Mouse (Mus musculus) hindbrain, embryonic 10.5 days (tissue): ENCODE data around the gene Baiap2. TPM values are rescaled to one million over a fixed set of nuclear protein-coding genes. Genes with fewer than 3 reads are reported as not detected.

Experiments used
- DNase-seq: peaks from one replicate; pipeline ENCODE4 v3.0.0-alpha.2; 2017; ENCODE audit warnings: low spot score
- H3K27ac ChIP-seq: fragments of 300-500 bp; sonication (generic); 2 replicates; pipeline ENCODE4 v1.5.1; 2016; ENCODE audit warnings: mild to moderate bottlenecking, moderate library complexity
- H3K27me3 ChIP-seq: fragments of 300-500 bp; sonication (generic); 2 replicates; pipeline ENCODE4 v1.6.1; 2016; ENCODE audit warnings: mild to moderate bottlenecking; ENCODE audit not compliant: poor library complexity, insufficient read depth, severe bottlenecking
- H3K36me3 ChIP-seq: fragments of 300-500 bp; sonication (generic); 2 replicates; pipeline ENCODE4 v1.6.1; 2016; ENCODE audit warnings: mild to moderate bottlenecking, moderate library complexity
- H3K4me1 ChIP-seq: fragments of 300-500 bp; sonication (generic); replicated peaks from 2 replicates; pipeline ENCODE4 v1.6.1; 2016; ENCODE audit warnings: mild to moderate bottlenecking
- H3K4me3 ChIP-seq: fragments of 300-500 bp; sonication (generic); 2 replicates; pipeline ENCODE4 v1.5.1; 2016; ENCODE audit warnings: mild to moderate bottlenecking, moderate library complexity
- H3K9me3 ChIP-seq: fragments of 300-500 bp; sonication (generic); 2 replicates; pipeline ENCODE4 v1.6.1; 2016; ENCODE audit warnings: mild to moderate bottlenecking, moderate library complexity
- WGBS: fragments of 180-500 bp; shearing (Covaris S2); methylation state at CpG from one replicate; pipeline ENCODE4 v1.1.7; 2016; 5-methylcytosine and 5-hydroxymethylcytosine counted together
- polyA plus RNA-seq: library from polyadenylated mRNA; unstranded; fragments of >200 nt; fragmentation: Nextera tagmentation; extraction: Ambion mirVana; gene quantifications from 2 replicates; pipeline ENCODE4 v1.2.1, GENCODE M21; 2016

Gene Baiap2
- polyA plus RNA-seq, 1 experiment from 2014 or later: 11.0 TPM

DNA sequence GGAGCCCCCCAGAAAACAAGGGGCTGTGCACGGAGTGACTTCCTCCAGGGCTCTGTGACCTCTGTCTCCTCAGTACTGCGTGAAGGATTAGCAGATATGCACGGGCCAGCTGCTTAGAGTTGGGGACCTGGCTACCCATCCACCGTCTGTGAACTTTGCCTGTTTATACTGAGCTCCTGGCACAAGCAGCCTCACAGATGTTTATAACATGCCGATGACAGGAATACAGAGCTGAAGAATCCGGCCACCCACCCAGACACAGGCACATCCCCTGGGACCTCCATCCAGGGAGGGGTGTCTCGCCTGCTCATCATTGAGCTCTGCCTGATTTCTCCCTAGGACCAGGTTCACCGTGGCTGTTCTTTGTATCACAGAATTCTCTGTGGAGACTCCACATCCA is 89.5 kb downstream of the Baiap2 start:
- Histone ChIP-seq H3K9me3 (0 out of 2 replicates have a peak, but pooled peaks cover 2% of the 10 kb centered on the region), H3K36me3 (no peaks in the 10 kb centered on the region), H3K27ac (no peak overlapping the region), H3K4me3 (no peak overlapping the region), H3K4me1 (peaks cover 53% of the 10 kb centered on the region), H3K27me3 (peaks cover 4% of the 10 kb centered on the region; the same call in 1 of the 2 replicates)
- DNase-seq: no peak
- WGBS: 67% methylated on average over 8 of the region's 8 CpGs

DNA sequence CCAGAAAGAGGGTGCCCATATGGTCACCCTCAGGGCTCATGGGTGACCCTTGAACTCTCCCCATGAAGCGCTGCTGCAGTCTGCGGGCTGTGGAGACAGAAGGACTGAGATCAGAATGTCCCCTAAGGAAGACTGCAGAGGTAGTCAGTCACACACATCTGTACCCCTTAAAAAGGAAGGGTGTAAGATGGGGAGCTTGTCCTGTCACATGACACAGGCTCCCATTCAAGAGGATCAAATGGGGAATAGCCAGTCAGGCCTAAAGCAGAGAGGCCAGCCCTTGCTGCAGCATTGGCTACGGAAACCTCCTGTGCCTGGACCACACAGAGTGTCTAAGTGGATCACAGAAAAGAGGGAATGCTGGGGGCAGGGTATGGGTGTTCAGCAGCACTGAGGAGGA is 90.9 kb downstream of the Baiap2 start:
- WGBS: 63% methylated on average over 3 of the region's 3 CpGs
- Histone ChIP-seq H3K27ac (no peak overlapping the region), H3K4me1 (peaks cover 47% of the 10 kb centered on the region), H3K27me3 (peaks cover 4% of the 10 kb centered on the region; the same call in 1 of the 2 replicates), H3K4me3 (no peak overlapping the region), H3K9me3 (0 out of 2 replicates have a peak, but pooled peaks cover 2% of the 10 kb centered on the region), H3K36me3 (no peaks in the 10 kb centered on the region)
- no peak for DNase-seq

DNA sequence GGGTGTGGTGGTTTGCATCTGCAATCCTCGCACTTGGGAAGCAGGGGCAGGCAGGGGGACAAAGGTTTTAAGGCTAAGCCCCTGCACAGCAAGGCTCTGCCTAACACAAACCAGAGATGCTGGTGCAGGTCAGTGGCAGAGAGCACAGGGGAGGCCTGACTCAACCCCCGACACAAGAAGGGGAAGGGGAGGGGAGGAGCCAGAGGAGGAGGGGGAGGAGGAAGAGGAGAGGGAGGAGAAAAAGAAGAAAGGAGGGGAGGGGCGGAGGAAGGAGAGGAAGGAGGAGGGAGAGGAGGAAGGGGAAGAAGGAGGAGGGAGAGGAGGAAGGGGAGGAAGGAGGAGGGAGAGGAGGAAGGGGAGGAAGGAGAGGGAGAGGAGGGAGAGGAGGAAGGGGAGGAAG is 91.7 kb downstream of the Baiap2 start:
- 42% methylated on average over 3 of the region's 3 CpGs for WGBS
- peak overlapping the region; percentile 19; the same call in 1 of the 2 replicates for H3K27ac ChIP-seq
- no peak overlapping the region for H3K4me3 ChIP-seq
- no peak for DNase-seq
- peaks cover 43% of the 10 kb centered on the region for H3K4me1 ChIP-seq
- 0 out of 2 replicates have a peak, but pooled peaks cover 2% of the 10 kb centered on the region for H3K9me3 ChIP-seq
- peaks cover 4% of the 10 kb centered on the region; the same call in 1 of the 2 replicates for H3K27me3 ChIP-seq
- H3K36me3 ChIP-seq: no peaks in the 10 kb centered on the region

DNA sequence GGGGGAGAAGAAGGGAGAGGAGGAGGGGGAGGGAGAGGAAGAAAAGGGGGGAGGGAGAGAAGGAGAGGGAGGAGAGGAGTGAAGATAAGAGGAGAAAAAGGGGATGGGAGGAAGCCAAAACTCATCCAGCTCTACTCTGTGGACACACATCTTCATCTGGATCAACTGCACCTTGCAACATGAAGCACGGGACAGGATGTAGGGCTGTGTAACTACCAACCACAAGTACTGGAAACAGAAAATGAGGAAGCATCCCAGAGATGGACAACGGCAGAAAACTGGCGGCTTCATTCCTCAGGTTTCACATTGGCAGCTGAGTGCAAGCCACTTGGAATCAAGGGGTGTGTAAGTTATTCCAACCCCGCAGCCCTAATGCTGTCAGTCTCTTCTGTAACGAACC is 92.2 kb downstream of the Baiap2 start:
- H3K36me3 ChIP-seq: no peaks in the 10 kb centered on the region
- H3K9me3 ChIP-seq: 0 out of 2 replicates have a peak, but pooled peaks cover 2% of the 10 kb centered on the region
- peaks cover 43% of the 10 kb centered on the region for H3K4me1 ChIP-seq
- no peak overlapping the region for H3K4me3 ChIP-seq
- no peak overlapping the region for H3K27ac ChIP-seq
- H3K27me3 ChIP-seq: peaks cover 4% of the 10 kb centered on the region; the same call in 1 of the 2 replicates
- WGBS: 73% methylated on average over 5 of the region's 5 CpGs
- DNase-seq: no peak

DNA sequence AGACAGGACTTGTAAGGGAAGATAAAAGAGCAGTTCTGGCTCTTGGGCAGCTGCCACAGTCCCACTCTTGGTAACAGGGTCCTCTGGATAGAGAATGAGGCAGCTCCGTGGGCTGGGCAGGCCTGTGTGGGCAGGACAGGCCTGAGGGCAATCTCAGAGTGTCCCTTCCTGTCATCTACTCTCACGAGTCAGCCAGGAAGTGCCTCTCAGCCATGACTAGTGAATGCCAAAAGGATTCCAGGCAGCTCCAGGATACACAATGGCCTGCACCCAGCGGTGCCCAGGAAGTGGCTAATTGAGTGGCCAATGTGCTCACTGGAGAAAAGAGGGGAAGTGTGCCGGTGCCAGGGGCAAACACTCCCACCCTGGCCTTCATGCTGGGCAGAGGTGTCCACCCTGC is 97.0 kb downstream of the Baiap2 start:
- 40% methylated on average over 4 of the region's 4 CpGs for WGBS
- Histone ChIP-seq H3K27me3 (peaks cover 6% of the 10 kb centered on the region), H3K9me3 (0 out of 2 replicates have a peak, but pooled peaks cover 2% of the 10 kb centered on the region), H3K36me3 (no peaks in the 10 kb centered on the region), H3K27ac (peak overlapping the region; percentile 42; the same call in 1 of the 2 replicates), H3K4me1 (peaks cover 32% of the 10 kb centered on the region), H3K4me3 (peak overlapping the region; percentile 2; the same call in 1 of the 2 replicates)
- DNase-seq: no peak

DNA sequence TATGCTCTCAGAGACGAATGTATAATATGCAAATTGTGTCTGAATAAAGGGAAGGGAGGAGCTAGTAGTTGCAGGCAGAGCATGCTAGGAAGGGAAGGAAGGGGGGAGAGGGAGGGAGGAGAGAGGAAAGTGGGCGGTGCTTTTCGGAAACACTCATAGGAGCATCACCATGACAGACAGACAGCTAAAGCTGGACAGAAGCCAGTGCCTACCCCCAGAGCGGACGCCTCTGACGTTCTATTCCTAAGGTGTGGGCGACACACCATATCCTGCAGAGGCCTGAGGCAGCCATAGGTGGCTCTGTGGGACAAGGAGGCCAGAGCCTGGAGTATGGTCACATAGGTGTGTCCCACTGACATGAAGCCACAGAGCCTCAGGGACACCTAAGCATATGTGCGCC is 97.9 kb downstream of the Baiap2 start:
- peaks cover 36% of the 10 kb centered on the region for H3K4me1 ChIP-seq
- 79% methylated on average over 8 of the region's 8 CpGs for WGBS
- no peak overlapping the region for H3K4me3 ChIP-seq
- no peak for DNase-seq
- H3K27ac ChIP-seq: no peak overlapping the region
- 0 out of 2 replicates have a peak, but pooled peaks cover 2% of the 10 kb centered on the region for H3K9me3 ChIP-seq
- no peaks in the 10 kb centered on the region for H3K36me3 ChIP-seq
- peaks cover 15% of the 10 kb centered on the region for H3K27me3 ChIP-seq

DNA sequence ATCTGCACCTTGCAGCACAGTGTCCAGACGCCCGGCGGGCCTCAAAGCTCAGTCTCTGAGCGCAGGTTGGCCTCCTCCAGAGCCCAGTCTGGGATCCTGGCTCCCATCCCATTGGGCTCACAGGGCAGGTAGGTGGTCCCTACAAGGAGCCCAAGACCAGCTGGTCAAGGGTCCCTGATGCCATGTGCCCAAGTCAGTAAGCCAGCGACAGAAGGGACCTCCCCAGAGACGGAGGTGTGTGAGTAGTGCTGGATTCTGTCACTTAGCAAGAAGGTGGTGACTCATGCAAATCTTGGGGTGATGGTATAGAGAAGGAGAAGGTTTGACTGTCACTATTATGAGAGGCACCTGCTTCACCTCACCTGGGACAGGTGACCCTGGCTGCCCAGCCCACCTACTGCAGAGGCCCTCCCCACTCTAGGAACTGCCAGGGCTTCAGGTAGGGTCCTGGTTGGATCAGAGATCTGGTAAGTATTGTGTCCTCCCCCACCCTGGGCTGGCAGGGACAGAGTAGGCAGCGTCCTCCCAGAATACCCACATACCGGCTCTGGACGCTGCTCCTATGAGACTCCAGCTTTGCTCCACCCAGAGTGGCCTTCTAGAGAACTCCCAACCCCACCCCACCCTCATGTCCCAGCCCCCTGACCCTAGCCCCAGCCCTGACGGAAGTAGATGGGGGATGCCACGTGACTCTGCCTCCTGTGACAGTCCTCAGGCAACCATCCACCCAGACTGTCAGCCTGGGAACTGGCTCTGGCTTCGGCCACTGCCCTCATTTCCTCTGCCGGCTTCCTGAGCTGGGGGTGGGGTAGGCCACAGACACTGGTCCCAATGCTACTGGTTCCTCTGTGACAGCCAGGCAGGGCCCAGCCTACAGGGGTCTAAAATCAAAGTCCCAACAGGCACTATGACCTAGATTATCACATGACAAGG is 98.9 kb downstream of the Baiap2 start:
- 68% methylated on average over 13 of the region's 13 CpGs for WGBS
- H3K4me3 ChIP-seq: peak overlapping the region; percentile 4; the same call in 1 of the 2 replicates
- peaks cover 46% of the 10 kb centered on the region for H3K4me1 ChIP-seq
- H3K36me3 ChIP-seq: no peaks in the 10 kb centered on the region
- no peaks in the 10 kb centered on the region for H3K9me3 ChIP-seq
- H3K27me3 ChIP-seq: peaks cover 25% of the 10 kb centered on the region
- no peak for DNase-seq
- H3K27ac ChIP-seq: peak overlapping the region; percentile 71

DNA sequence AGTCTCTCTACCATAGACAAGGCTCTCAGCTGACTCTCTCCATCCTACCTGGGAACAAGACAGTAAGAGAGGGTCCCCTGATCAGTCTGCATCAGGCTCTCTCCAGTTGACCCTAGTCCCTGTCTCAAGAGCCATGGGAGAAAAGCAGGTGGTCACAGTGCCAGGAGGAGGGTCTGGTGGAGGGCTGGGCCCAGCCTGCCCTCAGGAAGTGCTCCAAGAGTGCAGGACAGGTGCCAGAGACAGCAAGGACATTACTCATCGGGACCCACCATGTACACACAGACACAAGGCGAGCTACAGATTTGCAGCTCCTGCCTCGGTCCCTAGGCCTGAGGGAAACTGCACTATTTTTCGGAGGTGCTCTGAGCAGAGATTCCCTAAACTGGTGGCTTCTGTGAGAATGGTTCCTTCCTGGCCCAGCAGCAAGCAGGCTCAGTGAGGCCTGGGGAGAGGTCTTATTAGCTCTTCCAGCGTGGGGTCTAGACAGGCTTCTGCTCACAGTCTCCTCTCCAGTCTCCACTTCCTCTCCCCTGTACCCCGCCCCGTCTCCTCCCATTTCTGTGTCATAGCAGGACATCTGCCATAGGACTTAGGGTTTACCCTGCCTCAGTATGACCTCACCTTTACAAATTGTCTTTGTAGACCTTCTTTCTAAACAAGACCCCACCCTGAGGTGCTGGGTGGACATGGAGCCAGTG is 99.7 kb downstream of the Baiap2 start:
- WGBS: 78% methylated on average over 7 of the region's 7 CpGs
- H3K27ac ChIP-seq: peak overlapping the region; percentile 71

DNA sequence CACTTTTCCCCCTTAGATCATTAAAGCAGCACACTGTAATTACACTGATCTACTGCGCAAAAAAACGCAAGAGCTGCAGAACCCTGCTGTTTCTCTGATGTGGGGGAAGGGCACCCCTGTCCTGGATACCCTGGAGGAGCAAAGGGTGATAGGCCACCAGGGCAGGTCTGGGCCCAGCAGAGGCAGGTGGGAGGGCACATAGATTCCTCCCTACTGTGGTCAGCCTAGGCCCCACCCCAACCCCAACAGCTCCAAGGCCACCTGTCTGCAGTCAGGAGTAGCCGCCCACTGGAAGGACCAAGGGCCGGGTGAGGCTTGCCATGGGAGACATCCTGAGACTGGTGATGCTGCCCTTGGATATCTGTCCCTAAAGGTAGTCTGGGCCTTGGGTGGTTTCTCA is 102.8 kb downstream of the Baiap2 start:
- Histone ChIP-seq H3K4me1 (peaks cover 66% of the 10 kb centered on the region), H3K27me3 (peaks cover 64% of the 10 kb centered on the region), H3K27ac (no peak overlapping the region), H3K4me3 (peak overlapping the region; percentile 70; the same call in 1 of the 2 replicates), H3K9me3 (no peaks in the 10 kb centered on the region), H3K36me3 (no peaks in the 10 kb centered on the region)
- WGBS: 56% methylated on average over 4 of the region's 4 CpGs
- no peak for DNase-seq

More for the DNA sequence above, 99.7 kb downstream of the Baiap2 start:
- H3K9me3 ChIP-seq: no peaks in the 10 kb centered on the region
- H3K27me3 ChIP-seq: peaks cover 33% of the 10 kb centered on the region
- no peak for DNase-seq
- peaks cover 54% of the 10 kb centered on the region for H3K4me1 ChIP-seq
- no peak overlapping the region for H3K4me3 ChIP-seq
- H3K36me3 ChIP-seq: no peaks in the 10 kb centered on the region

DNA sequence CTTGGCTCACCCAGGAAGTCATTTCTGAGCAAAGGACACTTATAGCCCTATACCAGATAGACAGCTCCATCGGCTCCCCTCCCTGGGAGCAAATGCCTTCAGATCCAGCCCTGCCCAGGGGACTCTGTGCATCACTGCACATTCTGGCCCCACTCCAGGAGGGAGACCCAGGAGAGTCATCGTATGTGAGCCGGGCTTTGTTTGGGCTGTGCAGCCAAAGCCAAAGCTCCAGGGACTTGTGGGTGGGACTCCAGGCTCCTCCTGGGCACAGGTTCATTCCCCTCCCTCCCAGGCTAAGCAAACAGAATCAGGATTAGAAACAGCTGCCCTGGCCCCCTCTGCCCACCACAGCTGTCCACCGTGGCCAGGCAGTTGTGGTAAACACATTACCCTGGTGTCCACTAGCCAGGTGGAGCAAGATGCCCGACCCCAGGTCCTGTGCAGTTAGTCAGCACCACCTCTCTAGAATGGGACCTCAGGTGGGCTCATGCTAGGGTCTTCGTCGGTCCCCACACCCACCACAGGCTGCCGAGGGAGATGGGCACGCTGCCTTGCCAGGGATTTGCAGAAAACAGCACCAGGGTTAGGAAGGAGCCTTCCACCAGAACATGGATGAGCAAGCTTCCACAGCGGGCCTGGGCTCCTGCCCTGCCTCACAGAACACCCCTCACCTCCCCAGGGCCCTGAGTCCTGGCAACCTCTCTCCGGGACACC is 103.4 kb downstream of the Baiap2 start:
- peaks cover 68% of the 10 kb centered on the region for H3K4me1 ChIP-seq
- no peak for DNase-seq
- H3K4me3 ChIP-seq: peak overlapping the region; percentile 70
- H3K27me3 ChIP-seq: peaks cover 70% of the 10 kb centered on the region
- no peaks in the 10 kb centered on the region for H3K9me3 ChIP-seq
- H3K36me3 ChIP-seq: no peaks in the 10 kb centered on the region
- peak overlapping the region; percentile 87 for H3K27ac ChIP-seq
- WGBS: 47% methylated on average over 11 of the region's 11 CpGs

DNA sequence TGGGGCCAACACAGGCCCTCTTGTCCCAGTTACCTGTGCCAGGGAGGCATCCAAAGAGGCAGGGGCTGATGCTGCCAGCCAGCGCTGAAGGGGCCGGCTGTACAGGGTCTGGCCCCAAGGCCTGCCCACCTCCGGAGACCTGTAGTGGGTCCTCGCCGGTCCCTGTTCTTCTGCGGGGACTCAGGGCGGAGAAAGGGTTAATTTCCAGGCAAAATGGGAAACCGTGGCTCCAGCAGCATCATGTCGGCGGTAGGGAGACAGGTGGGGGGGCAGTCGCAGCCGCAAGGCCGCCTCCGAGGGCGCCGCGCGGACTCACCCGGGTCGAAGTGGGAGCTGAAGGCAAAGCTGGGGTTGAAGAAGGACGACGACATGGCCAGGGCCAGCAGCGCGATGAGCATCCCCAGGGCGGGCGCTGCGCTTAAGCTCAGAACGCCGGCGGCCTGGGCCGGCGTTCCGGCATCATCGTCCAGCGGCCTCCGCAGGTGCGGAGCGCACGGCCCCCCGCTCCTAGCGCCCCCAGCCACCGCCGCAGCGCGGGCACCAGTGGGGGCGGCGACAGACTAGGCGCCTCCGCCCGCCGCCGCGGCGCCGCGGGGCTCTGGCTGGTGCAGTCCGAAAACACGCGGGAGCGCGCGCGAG is 104.1 kb downstream of the Baiap2 start, which contains the start of gene Aatk:
TSS of gene Aatk (minus strand) at position 615 of the 639 bp plus-strand sequence.
- Histone ChIP-seq H3K27ac (peak within 1 kb of the TSS; percentile 87), H3K9me3 (no peaks in the 10 kb centered on the region), H3K27me3 (peaks cover 76% of the 10 kb centered on the region), H3K4me1 (peaks cover 68% of the 10 kb centered on the region), H3K36me3 (no peaks in the 10 kb centered on the region), H3K4me3 (peak within 1 kb of the TSS; percentile 70)
- DNase-seq: peak; percentile 57
- WGBS: under 1% methylated on average over 63 of the region's 63 CpGs
